ENCODE assay signal across 10 mouse cellular contexts in genomic region chr6:112861351-112862297, GRCm38 (mm10).
A peak's percentile ranks its signal among the peaks of the same experiment; 100 is the strongest.
DNase-seq lines count a peak whose midpoint lies in the region; ATAC-seq and TF ChIP-seq lines count a peak whose summit lies in the region.
"Had no signal": no experiment of that assay in that cellular context is flagged by ENCODE, and none has a peak within 500 bp of the region (broad histone marks: within the 10 kb centered on the region; RNA-seq: fewer than 3 reads in every experiment).

No protein-coding gene starts in this region.

- no peak overlapping the region for H3K4me2 ChIP-seq in heart, embryonic 16.5 days (ENCODE audit: low read depth, low read length)

- H3K36me3 ChIP-seq in heart, embryonic 16.5 days (ENCODE audit: control insufficient read depth, insufficient read depth): no peaks in the 10 kb centered on the region
- no peaks in the 10 kb centered on the region for H3K36me3 ChIP-seq in thymus, adult 2 months (ENCODE audit: control insufficient read depth, insufficient read depth, low read length)

- TF ChIP-seq POLR2A in thymus, adult 2 months (IDR thresholded peaks at IDR 0.05; ENCODE audit: control insufficient read depth, extremely low read depth, insufficient read depth, low read length, poor library complexity): no peak

- intact Hi-C loops in heart, postnatal 36 days (cut with DNase I): no loop called here

- H3K9me3 ChIP-seq in heart, embryonic 16.5 days (replicated peaks; ENCODE audit: control insufficient read depth, low read length): no peaks in the 10 kb centered on the region

- 67% methylated on average over 11 of the region's 11 CpGs for WGBS in heart, embryonic 16.5 days
- WGBS in thymus, adult 2 months: 28% methylated on average over 11 of the region's 11 CpGs

- peaks cover 17% of the 10 kb centered on the region for H3K4me1 ChIP-seq in heart, embryonic 16.5 days (ENCODE audit: control insufficient read depth, insufficient read depth, low read length)
- peaks cover 13% of the 10 kb centered on the region for H3K4me1 ChIP-seq in thymus, adult 2 months (replicated peaks; ENCODE audit: control insufficient read depth, insufficient read depth, low read length)

- peak; percentile 43; the same call in 1 of the 2 replicates for ATAC-seq in heart, embryonic 16.5 days (replicated peaks; ENCODE audit: extremely low read depth, insufficient read depth, low FRiP score)
- peak; percentile 91 for ATAC-seq in granulocyte monocyte progenitor cell, adult 5-6 weeks (replicated peaks; ENCODE audit: poor library complexity, severe bottlenecking)

- no peak for DNase-seq in heart, postnatal 36 days
- DNase-seq in thymus, adult 2 months: peak; percentile 18
- no peak for DNase-seq in thymus, postnatal 4 days
- DNase-seq in right cerebral cortex, adult 18-20 months: no peak
- DNase-seq in urinary bladder, adult 2 months (ENCODE audit: low spot score): no peak
- no peak for DNase-seq in ovary, postnatal 14 days (ENCODE audit: low spot score)
- DNase-seq: right cerebral cortex, postnatal 4 days had no signal

- no peak overlapping the region for H3K27ac ChIP-seq in heart, embryonic 16.5 days (ENCODE audit: low read length)
- peak overlapping the region; percentile 49 for H3K27ac ChIP-seq in thymus, adult 2 months (ENCODE audit: control insufficient read depth, insufficient read depth, low read length)
- H3K27ac ChIP-seq: kidney, postnatal 0 days had no signal

- H3K27me3 ChIP-seq in heart, embryonic 16.5 days (ENCODE audit: control insufficient read depth, insufficient read depth, low read length): no peaks in the 10 kb centered on the region
- H3K27me3 ChIP-seq in thymus, adult 2 months (ENCODE audit: control insufficient read depth, insufficient read depth, low read length): no peaks in the 10 kb centered on the region

- H3K4me3 ChIP-seq in heart, embryonic 16.5 days (ENCODE audit: low read length): no peak overlapping the region
- no peak overlapping the region for H3K4me3 ChIP-seq in thymus, adult 2 months (ENCODE audit: control insufficient read depth, insufficient read depth, low read length)

- TF ChIP-seq CTCF in thymus, adult 2 months (IDR thresholded peaks at IDR 0.05; ENCODE audit: borderline replicate concordance, control insufficient read depth, extremely low read depth, insufficient read depth, low read length, poor library complexity): no peak

- H3K9ac ChIP-seq in heart, embryonic 16.5 days (ENCODE audit: low read length): no peak overlapping the region
